Mouse (Mus musculus): Measurements from ENCODE around the gene Gm21118.
"Not testable (repeated sequence)": the region's sequence is repeated elsewhere in the genome, so short reads cannot be mapped to it uniquely, and the experiment has no call there.

The Gm21118 gene

GRCm38 (mm10) chrY:70273542-70273941 is at the start of gene Gm21118:
Gene Gm21118, minus strand, starts transcription at chrY:70273642.
- not testable (repeated sequence) for DNase-seq (ENCODE audit: low spot score in 2 of 2)

- DNase-seq (ENCODE audit: low spot score in 2 of 2): not testable (repeated sequence)
Measured at GRCm38 (mm10) chrY:70303187-70303586, 29.7 kb upstream of the Gm21118 start, which contains the start of the genes Gm29423 and Gm29644. Gene Gm29423, minus strand, starts transcription at chrY:70303287. Gene Gm29644, minus strand, starts transcription at chrY:70303343.

Measured in heart, adult 9 months (tissue).